Mouse (Mus musculus) kidney, adult 2 months (tissue): ENCODE data around the gene Srp14. TPM values are rescaled to one million over a fixed set of nuclear protein-coding genes. Genes with fewer than 3 reads are reported as not detected.

Experiments used
- DNase-seq: peaks from one replicate; pipeline ENCODE4 v3.0.0; 2021
- H3K27ac ChIP-seq: fragments of 200-500 bp; 2 replicates; pipeline ENCODE4 v1.5.1; 2012; ENCODE audit warnings: low read depth, low read length, control low read depth, inconsistent platforms; ENCODE audit not compliant: insufficient read depth
- H3K27me3 ChIP-seq: fragments of 200-500 bp; replicated peaks from 2 replicates; pipeline ENCODE4 v1.6.1; 2012; ENCODE audit warnings: mild to moderate bottlenecking, moderate library complexity, low read length, inconsistent platforms; ENCODE audit not compliant: control insufficient read depth, insufficient read depth
- H3K36me3 ChIP-seq: fragments of 200-500 bp; 2 replicates; pipeline ENCODE4 v1.6.1; 2012; ENCODE audit warnings: mild to moderate bottlenecking, moderate library complexity, low read length, inconsistent platforms; ENCODE audit not compliant: control insufficient read depth, insufficient read depth
- H3K4me1 ChIP-seq: fragments of 200-500 bp; 2 replicates; pipeline ENCODE4 v1.6.1; 2011; ENCODE audit warnings: low read length; ENCODE audit not compliant: control insufficient read depth, insufficient read depth
- H3K4me3 ChIP-seq: fragments of 200-500 bp; 2 replicates; pipeline ENCODE4 v1.5.1; 2011; ENCODE audit warnings: mild to moderate bottlenecking, low read depth, low read length, control low read depth; ENCODE audit not compliant: insufficient read depth
- CTCF ChIP-seq: fragments of 200-500 bp; conservative IDR thresholded peaks from 2 replicates; pipeline ENCODE4 v1.5.1; 2011; ENCODE audit warnings: low read depth, mild to moderate bottlenecking, control low read depth, low read length, moderate library complexity, mixed read lengths; ENCODE audit not compliant: insufficient read depth, insufficient read length
- POLR2A ChIP-seq: fragments of 200-500 bp; IDR thresholded peaks from one replicate; pipeline ENCODE4 v1.6.1; 2011; ENCODE audit warnings: low read depth, low read length, control low read depth
- WGBS: fragments of 180-500 bp; shearing (Covaris S2); methylation state at CpG from one replicate; pipeline ENCODE4 v1.1.7; 2018; 5-methylcytosine and 5-hydroxymethylcytosine counted together
- polyA plus RNA-seq: library from polyadenylated mRNA; depleted of rRNA; stranded (reverse); fragments of >200 nt; gene quantifications from 2 replicates; pipeline ENCODE4 v1.2.3, GENCODE M21; 2012

The Srp14 gene
- polyA plus RNA-seq, 1 experiment, result 77.2 TPM

DNA sequence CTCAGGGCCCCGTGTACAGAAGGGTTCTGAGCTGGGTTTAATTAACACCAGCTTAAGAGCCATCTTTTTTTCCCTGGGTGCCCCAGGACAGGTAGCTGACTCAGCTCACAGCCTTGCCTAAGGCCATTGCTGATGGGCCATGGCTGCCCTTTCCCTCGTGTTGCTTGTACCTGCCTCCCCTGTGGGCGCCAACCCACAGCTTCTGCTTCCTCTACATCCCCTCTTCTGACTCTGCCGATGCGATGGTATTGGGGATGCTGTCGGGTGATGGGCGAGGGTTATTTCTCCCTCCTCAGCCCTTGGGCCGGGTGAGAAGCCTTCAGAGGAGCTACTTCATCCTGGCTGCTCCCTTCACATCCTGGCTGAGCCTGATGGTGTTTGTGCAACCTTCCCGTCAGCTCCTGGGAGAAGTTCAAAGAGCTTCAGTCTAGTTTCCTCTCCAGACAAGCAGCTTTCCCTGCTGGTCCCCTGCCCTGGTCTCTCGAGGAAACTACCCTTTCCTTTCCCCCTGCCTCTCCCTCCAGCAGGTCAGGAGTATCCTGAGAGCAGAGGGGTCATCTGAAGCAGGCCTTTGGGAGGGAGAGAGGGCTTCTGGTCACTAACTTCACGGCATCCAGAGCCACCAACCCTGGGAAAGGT is 32.4 kb upstream of the Srp14 start:
- DNase-seq, result peak; percentile 56
- WGBS, result 58% methylated on average over 11 of the region's 11 CpGs
- TF ChIP-seq CTCF, result no peak
- TF ChIP-seq POLR2A, result no peak
- Histone ChIP-seq H3K36me3 (no peaks in the 10 kb centered on the region), H3K27me3 (no peaks in the 10 kb centered on the region), H3K4me3 (no peak overlapping the region), H3K27ac (peak overlapping the region; percentile 26), H3K4me1 (peaks cover 11% of the 10 kb centered on the region)

DNA sequence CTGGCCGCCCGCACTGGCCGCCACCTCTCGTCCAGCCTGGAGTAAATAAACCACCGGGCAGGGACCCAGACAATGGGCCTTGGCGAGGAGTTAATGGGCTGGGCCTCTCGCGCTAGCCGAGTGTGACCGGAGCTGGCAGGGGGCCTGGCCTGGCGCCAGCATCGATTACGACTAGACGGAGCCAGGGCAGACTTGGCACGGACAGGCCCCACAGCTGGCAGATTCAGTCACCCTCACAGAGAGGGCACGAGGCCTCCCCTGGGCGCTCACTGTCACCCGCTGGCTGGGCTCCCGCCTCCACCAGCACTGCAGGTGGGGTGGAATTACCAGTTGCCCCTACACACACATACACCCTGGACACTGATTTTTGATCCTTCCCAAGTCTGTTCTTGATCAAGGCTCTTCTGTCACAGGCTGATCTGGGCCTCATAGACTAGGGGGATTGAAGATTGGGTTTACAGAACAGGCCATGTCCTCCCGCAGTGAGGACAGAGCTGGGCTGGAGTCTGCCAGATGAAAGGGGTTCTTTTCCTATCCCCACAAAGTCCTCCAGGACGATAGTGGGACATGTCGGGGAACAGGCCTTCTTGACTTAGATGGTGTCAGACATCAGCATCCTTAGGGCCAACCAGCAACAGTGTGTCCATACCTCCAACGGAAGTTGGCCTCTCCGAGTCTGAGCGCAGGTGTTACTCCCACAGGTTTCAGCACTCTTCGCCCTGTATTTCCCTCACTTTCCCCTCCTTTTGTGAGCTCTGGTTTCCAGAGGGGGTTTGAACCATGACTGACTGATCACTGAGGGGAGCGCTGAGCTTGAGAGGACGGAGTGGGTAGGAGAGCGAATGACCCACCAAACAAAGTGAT is 31.2 kb upstream of the Srp14 start:
- H3K27me3 ChIP-seq, result no peaks in the 10 kb centered on the region
- TF ChIP-seq CTCF, result no peak
- TF ChIP-seq POLR2A, result no peak
- no peaks in the 10 kb centered on the region for H3K36me3 ChIP-seq
- H3K27ac ChIP-seq, result peak overlapping the region; percentile 34; the same call in 1 of the 2 replicates
- peaks cover 11% of the 10 kb centered on the region for H3K4me1 ChIP-seq
- DNase-seq, result peak; percentile 99
- no peak overlapping the region for H3K4me3 ChIP-seq
- WGBS, result 41% methylated on average over 29 of the region's 29 CpGs

DNA sequence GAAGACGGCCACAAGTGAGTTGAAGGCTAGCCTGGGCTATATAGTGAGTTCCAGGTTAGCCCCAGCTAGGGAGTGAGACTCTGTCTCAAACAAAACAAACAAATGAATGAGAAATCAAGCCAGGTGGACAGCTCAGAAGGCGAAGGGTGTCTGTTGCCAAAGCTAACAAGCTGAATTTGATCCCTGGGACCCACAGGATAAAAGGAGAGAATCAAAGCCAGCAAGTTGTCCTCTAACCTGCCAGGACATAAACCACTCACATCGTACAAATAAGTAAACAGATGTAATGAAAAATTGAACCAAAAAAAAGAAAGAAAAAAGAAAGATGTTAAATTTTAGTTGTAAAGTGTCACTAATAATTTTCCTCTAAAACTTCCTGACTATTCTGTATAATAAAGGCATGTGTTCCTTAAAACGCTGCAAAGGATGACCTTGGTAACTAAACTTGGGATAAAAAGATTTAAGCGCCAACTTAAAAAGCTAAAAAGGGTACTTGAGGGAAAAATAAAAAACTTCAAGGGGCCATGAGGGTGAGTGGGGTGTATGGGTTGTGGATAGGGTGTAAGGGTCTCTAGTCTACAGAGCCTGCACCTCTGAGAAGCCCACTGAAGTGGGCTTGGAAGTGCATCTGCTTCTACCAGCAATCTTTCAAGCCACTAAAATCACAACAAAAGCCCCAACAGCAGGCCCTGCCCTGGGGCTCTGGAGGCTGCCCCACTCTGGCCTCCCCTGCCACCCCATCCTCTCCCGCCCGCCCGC is 30.4 kb upstream of the Srp14 start:
- WGBS, result 39% methylated on average over 8 of the region's 8 CpGs
- Histone ChIP-seq H3K27me3 (no peaks in the 10 kb centered on the region), H3K4me3 (no peak overlapping the region), H3K27ac (0 out of 2 replicates have a peak overlapping the region, but pooled peaks have one; percentile 28), H3K36me3 (no peaks in the 10 kb centered on the region), H3K4me1 (peaks cover 11% of the 10 kb centered on the region)
- TF ChIP-seq POLR2A (no peak), CTCF (no peak)
- DNase-seq, result no peak

DNA sequence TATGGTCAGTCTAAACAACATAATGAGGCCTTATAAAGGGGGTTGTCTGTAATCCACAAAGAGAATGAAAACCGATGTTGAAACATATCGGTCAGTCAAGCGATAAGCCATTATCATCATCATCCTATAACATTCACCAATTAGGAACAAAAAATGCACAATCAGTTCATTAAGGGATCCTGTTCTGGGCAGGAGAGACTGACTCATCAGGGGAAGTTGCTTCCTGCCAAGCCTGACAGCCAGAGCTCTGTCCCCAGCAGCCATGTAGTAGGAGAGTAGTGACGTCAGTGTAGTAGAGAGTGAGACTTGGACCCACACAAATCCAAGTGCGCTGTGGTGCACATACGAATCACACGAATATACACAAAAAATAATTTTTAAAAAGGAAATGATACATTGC is 27.6 kb upstream of the Srp14 start:
- H3K27me3 ChIP-seq, result no peaks in the 10 kb centered on the region
- TF ChIP-seq CTCF (no peak), POLR2A (no peak)
- no peak overlapping the region for H3K27ac ChIP-seq
- peaks cover 8% of the 10 kb centered on the region for H3K4me1 ChIP-seq
- no peak for DNase-seq
- H3K4me3 ChIP-seq, result no peak overlapping the region
- no peaks in the 10 kb centered on the region for H3K36me3 ChIP-seq
- WGBS, result 85% methylated on average over 7 of the region's 7 CpGs

DNA sequence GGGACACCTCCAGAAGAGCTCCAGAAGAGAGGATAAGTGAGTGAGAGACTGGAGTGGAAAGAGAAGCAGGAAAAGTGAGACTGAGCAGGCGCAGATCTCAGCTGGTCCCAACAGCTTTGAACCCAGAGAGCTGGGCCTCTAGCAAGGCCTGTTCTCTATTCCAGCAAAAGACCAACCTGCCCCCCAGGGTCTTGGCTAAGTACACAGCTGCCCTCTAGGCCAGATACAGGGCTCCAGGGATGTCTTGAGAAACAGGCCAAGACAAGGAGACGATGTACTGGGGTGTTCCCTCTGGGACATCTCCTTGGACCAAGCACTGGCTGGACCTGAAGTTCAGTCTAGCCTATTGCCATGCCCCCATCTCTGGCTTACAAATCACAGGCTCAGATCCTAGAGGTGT is 20.7 kb upstream of the Srp14 start:
- no peak overlapping the region for H3K27ac ChIP-seq
- no peak for DNase-seq
- H3K36me3 ChIP-seq, result no peaks in the 10 kb centered on the region
- H3K27me3 ChIP-seq, result no peaks in the 10 kb centered on the region
- no peaks in the 10 kb centered on the region for H3K4me1 ChIP-seq
- no peak overlapping the region for H3K4me3 ChIP-seq
- TF ChIP-seq POLR2A (no peak), CTCF (no peak)
- 95% methylated on average over 2 of the region's 2 CpGs for WGBS

DNA sequence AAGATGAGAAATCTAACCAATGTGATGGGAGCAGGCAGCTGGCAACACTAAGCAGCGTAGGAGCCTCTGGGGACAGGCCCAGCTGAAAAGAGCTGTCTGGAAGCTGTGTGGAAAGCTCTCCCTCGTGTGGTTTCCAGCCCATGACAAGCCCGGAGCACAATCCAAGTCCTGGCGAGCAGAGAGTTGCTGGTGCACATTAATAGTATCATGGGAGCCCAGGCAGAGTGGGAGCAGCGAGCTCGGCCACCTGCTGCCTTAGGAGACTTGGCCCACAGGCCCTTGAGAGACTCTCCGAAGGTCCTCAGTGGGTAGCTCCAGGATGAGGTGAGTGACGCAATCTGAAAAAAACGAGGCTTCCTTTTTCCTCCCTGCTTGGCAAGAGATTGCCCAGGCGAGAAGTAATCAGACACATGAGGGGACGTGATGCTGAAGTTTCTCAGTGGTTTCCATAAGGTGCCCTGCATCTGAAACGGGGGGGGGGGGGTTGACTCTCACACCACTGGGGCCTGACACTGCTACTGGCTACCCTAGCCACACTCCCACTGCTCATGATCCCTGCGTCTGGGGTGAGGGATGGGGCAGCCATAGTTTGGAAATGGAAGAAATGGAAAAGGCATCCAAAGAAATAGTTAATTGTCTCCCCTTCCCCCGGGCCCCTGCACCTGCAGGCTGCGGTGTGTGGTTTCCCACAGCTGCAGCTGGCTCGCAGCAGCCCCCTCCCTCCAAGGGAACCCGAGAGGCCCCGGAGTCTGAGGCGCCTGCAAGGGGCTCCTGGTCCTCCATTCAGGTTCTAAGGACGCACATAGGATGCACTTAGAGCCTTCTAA is 19.8 kb upstream of the Srp14 start:
- TF ChIP-seq POLR2A (no peak), CTCF (no peak)
- Histone ChIP-seq H3K4me1 (no peaks in the 10 kb centered on the region), H3K36me3 (no peaks in the 10 kb centered on the region), H3K4me3 (no peak overlapping the region), H3K27me3 (no peaks in the 10 kb centered on the region), H3K27ac (no peak overlapping the region)
- WGBS, result 60% methylated on average over 20 of the region's 20 CpGs
- DNase-seq, result no peak
